Mouse (Mus musculus): ENCODE data around the gene Gm3526.
"Not testable (repeated sequence)": the region's sequence is repeated elsewhere in the genome, so short reads cannot be mapped to it uniquely, and the experiment has no call there.

The Gm3526 gene

DNA sequence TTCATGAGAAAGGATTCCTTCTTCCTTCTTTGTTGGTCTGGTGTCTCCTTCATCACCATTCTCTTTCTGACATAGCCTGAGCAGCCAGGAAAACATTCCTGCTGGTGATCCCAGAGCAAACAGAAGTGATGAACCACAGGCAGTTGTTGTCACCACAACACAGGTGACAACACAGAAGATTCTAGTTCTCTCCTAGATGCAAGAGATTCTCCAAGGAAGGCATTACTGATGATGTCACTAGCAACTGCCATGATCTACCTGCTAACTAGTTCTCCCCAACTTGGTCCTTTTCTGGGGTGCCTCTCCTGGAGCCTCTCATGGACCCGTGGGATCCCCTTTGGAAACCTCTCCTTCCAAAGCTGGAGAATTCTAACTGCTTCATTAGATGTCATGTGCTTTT, at the start of gene Gm3526:
Gm3526 (minus strand) TSS at position 101 of the 400 bp plus-strand sequence.
- not testable (repeated sequence) for DNase-seq
